Mouse (Mus musculus) ovary, adult 18-20 months (tissue): ENCODE results near the gene Vps18.
A peak's percentile ranks its signal among the peaks of the same experiment; 100 is the strongest.

Experiments used
- DNase-seq: peaks from one replicate; pipeline ENCODE4 v3.0.0; 2022; ENCODE audit warnings: low spot score, mixed read lengths

Vps18 gene

DNA sequence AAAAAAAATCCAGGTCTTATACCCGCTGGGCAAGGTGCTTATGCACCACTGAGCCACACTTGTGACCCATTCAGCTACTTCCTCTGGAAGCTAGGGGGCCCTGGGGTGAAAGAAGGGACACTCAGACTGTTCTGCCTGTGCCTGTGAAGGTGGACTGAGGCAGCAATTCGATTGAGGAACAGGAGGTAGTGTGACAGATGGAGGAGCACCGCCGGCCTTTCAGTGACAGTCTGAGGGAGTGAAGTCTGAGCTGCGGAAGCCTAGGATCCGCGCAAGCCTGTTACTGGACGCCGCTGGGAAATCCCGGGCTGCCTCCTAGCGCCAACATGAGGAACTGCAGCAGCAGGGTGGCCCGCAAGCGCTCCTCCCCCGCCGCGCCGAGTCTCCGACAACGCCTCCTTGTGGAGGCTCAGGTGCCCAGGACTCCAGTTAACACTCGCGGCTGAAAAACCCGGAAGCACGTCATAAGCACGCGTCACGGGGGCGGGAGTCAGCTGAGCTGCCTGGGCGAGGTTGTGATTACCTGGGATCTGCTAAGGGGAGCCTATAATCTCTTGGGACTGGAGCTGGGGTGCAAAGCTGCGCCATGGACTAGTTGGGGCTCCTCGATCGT lies at the start of gene Vps18:
Vps18 (plus strand) TSS at position 471 of the 613 bp plus-strand sequence.
- DNase-seq: peak; percentile 92

DNA sequence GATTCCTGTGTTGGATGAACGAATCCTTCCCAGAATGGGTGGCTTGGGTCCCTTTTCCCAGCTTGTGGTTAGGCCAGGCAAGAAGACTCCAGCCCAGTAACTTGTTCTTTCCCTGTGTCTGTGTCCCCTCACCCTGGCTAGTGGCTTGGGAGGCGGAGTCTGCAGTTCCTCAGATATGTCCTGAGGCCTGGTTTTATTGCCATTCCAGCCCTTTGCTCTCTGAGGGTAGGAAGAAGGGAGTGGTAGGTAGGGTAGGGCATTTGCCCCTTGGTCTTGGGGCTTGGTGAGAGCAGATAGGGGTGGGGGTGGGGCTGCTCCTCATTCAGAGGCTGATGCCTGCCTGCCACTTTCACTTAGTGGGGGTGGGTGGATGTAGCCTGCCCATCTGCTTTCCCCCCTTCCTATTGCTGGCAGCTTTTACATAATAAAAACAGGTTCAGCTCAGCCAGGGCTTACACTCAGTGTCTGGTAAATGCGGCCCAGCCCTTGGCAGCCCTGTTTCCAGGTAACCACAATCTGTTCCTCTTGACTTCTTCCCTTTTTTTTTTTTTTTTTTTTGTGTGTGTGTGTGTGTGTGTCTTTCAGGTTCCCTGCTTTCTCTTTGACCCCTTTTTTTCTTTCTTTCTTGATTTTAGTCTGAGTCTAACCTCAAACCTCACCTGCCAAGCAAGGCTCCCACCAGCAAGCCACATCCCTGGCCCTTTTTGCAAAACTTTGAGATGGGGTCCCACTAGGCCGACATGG lies 48.3 kb upstream of the Vps18 start:
- no peak for DNase-seq

DNA sequence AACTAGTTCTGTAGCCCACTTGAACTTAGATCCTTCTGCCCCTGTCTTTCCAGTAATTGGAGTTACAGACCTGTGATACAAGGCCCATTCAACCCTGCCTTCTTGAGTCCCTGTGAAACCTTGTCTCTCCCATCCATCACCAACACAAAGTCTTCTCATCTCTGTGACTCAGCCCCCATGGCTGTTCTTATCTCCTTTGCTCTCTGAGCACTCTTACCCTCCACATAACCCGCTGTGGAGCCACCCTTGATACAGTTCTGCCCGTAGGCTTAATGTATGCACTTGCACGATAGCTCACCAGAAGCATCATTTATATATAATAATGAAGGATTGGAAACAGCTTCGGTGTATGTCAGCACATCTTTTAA lies 47.7 kb upstream of the Vps18 start:
- no peak for DNase-seq

DNA sequence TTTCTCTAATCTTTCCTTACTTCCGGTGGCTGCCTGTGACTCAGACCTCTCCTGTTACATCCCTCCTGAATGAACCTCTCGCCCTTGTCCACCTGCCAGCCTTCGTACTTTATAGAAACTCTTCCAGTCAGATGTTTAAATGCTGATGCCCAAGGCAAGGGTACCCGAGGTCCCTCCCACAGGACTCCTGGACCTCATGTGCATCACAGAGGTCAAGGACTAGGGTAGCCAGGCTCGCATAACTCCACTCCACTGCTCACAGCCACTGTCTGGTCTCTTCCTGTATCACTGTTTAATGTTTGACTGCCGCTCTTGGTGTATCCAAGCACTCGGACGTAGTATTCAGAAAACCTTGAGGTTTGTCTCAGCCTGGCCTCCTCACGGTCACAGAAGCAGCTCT lies 46.0 kb upstream of the Vps18 start:
- DNase-seq: no peak

DNA sequence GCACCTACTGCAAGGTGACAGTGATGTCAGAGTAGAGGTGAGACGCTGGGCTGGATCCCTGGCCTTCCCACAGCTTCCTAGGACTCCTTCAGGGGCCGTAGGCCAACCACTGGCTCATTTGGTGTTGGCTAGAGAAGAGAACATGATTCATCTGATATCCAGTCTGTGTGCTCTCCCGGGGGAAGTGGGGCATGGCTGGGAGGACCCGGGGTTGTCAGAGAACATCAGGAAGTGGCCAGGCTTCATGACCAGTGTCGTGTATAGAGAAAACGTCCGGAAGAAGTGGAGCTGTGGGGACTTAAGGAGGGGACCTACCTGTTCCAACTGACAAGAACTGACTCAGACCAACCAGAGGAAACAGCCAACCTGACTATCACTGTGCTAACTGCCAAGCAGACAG lies 43.3 kb upstream of the Vps18 start:
- DNase-seq: no peak

DNA sequence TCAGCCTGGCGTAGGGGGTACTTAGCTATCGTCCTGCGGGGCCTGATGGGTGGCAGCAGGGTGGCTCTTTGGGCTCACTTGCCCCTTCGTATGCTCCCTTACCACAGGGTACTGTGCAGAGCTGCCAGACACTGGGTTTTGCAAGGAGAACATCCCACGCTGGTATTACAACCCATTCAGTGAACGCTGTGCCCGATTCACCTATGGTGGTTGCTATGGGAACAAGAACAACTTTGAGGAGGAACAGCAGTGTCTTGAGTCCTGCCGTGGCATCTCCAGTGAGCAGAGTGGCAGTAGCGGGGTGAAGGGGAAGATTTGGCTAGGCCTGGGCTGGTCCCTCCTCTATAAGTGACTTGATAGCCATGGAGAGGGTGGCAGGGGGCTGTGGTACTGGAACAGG lies 40.6 kb upstream of the Vps18 start:
- no peak for DNase-seq

DNA sequence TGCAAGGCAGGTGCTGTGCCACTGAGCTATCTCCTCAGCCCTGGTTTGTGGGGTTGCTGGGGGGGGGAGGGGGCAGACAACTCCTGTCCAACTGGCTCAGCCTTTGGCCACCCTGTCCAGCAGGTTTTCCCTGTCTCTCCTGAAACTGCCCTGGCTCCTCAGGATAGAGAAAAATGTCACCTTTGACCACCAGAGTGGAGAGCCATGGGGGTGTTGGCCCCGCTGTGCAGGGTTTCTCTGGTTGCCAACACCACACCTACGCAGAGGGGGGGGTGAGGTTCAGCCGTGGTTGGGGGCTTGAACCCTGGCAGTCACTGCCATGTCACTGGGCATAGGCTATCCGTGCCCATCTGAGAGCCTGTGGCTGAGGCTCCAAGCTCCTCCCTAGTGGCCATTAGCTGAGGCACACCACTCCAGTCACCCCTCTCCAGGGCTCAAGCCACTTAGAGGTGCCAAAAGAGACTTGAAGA lies 38.9 kb upstream of the Vps18 start:
- DNase-seq: no peak

DNA sequence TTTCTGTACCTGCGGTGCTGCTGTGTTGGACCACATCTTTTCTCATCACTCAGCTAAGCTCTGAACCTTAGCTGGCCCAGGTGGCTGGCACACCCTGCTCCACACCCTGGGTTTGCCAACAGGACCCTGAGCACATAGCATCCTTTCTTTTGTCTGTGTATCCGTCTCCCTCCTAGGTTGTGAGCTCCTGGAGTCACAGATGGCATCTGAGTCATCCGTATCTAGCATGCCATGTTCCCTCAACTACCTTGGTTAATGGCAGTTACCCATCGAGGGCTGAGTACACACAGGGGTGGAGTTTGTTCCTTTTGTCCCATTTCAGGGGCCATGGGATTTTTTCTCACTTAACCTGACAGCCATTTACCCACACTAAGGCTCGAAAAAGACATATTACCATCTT lies 38.2 kb upstream of the Vps18 start:
- DNase-seq: no peak

DNA sequence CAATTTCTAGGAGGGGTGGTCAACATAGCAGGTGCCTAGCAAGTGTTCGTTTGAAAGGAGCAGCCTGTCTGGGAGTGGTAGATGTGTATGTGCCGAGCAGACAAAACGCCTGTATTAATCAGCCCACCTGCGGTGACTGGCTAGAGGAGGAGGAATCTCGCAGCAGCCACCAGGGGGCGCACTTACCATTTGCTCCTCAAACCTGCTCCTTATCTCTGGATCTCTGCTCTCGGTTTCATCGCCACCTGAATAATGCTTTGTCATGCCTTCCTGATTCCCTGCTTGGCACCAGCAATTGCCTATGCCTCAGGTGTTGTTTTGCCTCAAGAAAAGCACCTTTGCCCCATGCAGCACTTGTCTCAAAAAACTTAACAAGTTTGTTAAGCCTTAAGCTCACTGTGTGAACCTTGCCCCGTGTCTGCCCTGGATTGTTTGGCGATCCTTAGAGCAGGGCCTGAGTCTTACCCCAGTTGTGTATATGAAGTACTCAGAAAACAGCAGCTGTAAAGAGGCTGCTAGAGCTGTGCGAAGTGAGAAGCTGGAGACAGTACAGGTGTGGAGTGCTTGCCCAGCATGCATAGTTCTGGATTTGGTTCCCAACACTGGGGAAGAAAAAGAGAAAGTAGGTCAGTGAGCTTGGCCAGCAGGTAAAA lies 37.6 kb upstream of the Vps18 start:
- peak; percentile 48 for DNase-seq

DNA sequence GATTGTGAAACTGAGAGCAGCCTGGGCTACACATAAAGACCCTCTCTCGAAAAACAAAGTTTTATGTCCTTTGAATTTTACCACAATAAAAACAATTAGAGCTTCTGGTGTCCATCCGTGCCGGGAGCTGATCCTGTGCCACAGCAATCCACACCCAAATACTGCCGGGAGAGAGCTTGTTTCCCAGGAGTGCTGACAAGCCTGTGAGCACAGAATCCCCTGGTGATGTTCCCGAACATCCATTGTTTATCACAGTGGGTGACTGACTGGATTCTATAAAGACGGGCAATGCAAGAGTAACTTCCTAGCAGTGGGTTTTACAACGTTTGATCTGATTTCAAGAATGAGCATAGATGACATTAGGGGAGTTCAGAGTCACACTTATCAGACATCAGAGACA lies 33.6 kb upstream of the Vps18 start:
- DNase-seq: no peak

DNA sequence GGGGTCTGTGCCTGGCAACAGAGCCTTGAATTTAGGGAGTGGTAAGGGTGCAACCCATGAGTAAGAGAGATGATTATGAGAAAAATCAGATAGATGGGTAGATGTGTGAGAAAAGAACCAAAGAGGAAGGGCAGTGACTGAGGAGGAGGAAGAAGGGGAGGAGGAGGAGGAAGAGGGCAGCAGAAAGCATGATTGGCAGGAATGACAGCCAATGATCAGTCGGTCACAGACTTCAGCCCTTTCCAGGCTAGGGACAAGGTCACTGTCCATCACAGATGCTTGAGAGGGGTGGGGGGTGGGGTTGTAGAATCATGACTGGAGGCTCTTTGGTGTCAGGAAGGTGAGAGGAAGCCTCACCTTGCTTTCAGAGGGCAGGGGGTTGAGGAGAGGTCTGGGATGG lies 28.0 kb upstream of the Vps18 start:
- DNase-seq: no peak

DNA sequence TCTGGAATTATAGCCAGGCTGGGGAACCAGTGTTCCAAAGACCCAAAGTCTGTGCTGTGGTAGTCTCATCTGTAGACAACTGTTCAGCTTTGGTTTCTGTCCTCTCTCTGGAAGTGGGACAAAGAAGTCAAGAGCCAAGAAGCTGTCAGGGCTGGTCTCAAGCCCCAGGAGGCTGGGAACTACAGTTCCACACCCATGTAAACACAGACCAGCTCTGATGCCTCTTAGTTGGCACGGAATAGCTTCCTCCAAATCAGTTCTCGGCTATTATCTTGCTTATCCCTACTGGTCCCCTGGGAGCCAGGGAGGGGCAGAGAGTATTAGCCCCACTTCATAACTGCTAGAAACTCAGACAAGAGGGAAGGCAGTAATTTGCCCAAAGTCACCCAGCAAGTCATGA lies 27.2 kb upstream of the Vps18 start:
- DNase-seq: no peak

DNA sequence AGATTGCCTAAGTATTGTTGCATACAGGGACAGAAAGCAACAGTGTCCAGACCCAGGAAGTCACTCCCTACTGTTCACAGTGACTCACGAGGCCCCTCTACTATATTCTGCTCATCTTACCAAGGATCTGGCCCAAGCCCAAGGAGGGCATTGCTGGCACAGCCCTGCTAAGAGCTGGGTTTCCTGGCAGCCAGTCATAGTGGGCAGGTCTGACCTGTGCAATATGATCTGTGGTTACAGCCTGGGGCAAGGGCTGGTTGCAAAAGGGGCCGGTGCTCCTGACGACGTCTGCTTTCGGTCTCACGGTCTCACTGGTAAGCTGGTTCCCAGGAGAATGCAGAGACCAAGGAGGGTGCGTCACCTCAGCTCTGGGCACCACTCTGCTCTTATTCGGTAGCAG lies 25.6 kb upstream of the Vps18 start:
- DNase-seq: peak; percentile 74

DNA sequence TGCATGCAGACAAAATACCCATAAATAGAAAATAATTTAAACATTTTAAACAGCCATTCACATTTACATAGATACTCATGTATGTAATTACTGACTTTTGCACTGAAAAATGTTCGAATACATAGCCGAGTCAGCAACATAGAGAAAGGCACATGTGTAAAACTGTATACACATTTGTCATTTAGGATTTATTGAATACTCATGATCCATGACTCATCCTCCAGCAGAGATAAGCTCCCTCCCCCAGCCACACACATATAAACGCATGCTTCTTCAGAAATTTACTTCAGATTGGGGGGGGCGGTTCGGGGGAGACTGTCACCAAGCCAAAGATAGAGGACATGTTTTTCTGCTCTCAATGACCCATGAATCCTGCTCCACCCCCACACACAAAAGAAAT lies 24.7 kb upstream of the Vps18 start:
- DNase-seq: no peak

DNA sequence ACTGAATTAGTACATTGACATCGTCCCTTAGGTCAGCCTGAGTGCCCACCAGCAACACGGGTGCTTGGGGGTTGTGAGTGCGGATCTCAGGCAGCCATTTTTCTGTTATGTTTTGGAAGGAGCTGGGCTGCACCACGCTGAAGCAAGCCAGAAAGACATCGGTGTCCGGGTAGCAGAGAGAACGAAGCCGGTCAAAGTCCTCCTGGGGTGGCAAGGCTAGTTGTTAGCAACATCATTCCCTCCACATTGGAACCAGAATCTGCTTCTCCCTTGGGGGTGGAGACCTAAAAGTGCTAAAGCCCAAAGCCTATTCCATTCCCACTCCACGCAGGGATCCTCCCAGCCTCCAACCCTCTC lies 18.3 kb upstream of the Vps18 start:
- no peak for DNase-seq

DNA sequence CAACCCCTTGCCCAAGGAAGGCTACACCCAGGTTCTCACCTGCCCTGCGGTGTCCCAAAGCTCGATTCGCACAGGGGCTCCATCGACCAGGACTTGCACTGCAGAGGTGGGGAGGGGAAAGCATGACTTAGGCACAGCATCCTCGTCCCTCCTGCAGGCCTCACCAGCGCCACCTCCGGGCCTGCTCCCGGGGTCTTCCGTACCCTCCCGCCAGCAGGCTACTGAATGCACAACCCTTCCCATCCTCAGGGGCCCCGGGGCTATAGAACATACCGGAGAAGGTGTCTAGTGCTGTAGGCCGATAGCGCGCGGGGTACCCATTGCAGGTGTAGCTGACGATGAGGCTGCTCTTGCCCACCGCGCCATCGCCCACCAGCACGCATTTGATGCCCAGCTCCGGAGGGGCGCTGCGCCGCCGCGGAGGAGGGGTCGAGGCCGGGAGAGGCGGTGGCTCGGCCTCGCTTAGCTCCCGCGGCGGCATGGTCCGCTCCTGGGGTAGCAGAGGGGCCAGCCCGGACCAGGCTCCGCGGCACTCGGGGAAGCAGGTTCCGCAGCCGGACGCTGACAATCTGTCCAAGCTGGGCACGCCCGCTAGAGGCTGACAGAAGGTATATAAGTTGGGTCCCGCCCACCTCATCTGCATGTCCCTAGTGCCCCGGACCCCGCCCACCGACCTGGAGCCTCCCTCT lies 17.8 kb upstream of the Vps18 start, which contains the start of gene Rhov:
Rhov (minus strand) TSS at position 630 of the 689 bp plus-strand sequence.
- DNase-seq: peak; percentile 58

DNA sequence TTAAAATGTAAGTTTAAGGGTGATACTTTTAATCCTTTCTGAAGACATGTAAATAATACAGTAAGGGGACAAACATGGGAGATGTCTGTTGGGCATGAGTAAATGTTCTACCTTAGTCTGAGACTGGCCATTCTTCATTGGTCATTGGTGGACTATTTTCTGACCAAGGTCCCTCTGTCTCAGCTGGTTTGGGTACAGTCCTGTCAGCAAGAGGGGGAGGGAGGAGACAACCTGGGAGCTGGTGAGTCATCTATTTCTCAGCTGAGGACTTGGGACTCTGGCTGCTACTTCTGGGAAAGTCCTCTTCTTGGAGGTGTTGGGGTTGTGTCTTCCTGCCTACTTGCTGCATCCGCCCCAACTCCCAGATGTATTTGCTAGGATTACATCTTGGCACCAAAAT lies 14.4 kb upstream of the Vps18 start:
- no peak for DNase-seq

DNA sequence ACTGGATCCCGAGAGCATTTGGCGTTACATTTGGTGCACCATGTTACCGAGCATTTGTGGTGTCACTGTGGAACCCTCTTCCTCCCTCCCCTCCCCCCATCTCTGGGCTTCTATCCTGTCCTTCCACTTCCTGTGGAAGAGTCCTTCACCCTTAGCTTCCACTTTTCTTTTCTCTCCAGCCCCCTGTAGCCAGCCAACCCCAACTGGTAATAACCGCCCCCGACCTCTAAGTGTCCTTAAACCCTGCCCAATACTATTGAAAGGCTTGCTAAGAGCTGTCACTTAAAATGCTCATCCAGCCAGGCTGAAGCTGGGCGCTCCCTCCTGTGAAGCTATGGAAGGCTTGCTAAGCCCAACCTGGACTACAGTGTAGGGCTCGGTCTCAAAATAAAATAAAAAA lies 11.6 kb upstream of the Vps18 start:
- no peak for DNase-seq

DNA sequence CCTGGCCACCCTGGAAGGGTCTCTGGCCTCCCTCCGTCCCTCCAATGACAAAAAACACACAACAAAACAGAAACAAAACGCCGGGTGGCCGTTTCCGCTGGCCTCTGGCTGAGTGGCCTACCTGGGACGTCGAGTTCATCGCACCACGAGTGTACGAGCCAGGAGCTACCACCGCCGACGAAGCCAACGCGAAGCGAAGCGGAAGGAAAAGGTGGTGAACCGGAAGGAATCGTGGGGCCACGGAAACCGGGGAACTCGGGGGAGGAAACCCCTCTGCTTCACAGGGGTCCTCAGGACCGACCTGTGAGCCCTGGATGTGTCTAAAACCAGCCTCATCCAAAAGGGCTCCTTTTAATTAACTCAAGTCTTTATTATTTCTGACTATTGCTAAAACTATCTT lies 10.7 kb upstream of the Vps18 start:
- DNase-seq: no peak

DNA sequence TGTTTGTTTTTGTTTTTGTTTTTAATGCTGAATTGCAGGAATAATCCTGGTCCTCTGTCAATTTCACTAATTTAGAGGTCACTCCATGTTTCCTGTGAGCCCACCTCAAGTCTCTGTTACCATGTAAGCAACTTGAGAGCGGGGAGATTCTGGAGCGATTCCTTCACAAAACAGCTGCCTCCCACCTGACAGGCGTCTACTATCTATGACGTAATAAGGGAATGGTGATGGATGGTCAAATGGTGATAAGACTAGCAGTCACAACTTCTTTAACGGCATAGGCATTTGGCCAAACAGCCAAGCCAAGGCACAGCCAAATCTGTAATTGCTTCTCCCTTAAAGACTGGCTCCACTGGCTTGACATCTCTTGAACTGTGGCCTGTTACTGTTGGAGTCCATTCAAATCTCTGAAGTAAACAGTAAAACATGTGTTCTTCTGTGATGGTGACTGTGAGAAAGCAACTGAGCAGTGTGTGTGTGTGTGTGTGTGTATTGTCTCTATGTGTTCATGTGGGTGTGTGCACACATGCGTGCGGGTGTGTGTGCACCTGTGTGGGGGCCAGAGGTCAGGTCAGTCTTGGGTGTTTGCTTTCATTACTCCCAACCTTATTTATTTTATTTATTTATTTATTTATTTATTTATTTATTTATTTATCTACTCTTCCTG lies 6.5 kb upstream of the Vps18 start:
- no peak for DNase-seq

DNA sequence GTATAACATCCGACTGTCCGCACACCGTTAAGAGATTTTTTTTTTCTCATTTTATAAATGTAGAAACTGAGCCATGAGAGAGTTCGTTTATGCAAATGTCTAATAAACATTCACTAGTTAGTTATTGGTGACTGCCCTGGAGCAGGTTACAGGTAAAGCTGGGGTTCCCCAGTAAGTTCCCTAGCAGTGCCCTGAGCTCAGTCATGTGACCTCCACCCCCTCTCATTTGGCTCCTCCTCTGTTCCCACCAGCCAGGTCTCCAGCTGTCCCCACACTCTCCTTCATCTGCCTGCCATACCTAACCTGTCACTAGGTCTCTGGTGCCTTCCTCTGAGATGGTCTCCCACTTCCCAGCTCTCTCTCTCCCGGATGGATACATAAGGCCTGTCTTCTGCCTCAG lies 1.2 kb upstream of the Vps18 start:
- DNase-seq: no peak

DNA sequence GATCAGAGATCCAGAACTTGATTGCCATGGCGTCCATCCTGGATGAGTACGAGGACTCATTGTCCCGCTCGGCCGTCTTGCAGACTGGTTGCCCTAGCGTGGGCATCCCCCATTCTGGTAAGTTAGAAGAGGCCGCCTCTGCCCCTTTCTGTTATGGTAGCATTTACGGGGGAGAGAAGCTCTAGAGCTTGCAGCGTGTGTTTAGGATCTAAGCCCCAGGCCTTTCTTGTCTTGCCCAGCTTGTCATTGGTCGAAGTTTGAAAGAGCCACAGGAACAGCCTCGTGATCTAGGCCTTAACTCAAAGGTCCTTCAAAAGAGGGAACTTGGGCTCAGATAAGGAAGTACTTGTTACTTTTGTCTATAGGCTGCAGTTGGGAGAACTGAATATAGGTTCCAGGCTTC lies 475 bp downstream of the Vps18 start:
- DNase-seq: no peak
